ENCODE assay signal across 17 mouse cellular contexts in the genomic region with DNA sequence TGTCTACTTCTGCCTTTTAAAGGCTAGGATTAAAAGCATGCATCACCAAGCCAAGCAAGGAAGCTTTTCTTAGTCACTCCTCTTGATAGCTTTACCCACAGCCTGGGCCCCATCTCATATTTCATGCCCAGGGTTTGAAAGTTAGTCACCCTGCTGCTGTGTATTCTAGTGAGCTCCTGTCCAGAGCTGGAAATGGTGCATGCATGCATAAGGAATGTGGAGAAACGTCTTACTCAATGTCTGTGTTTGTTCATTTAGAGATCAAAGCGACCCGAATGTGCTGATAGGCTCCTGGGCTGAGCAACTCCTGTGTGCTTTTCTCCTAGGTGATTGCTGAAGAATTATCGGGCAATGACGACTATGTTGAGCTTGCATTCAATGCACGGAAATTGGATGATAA.
DNase-seq lines count a peak whose midpoint lies in the region; ATAC-seq and TF ChIP-seq lines count a peak whose summit lies in the region.
"Had no signal": no experiment of that assay in that cellular context is flagged by ENCODE, and none has a peak within 500 bp of the region (broad histone marks: within the 10 kb centered on the region; RNA-seq: fewer than 3 reads in every experiment).

No protein-coding gene starts in this region.

- no peak for TF ChIP-seq CTCF in lung, embryonic 14.5 days (IDR thresholded peaks at IDR 0.05; ENCODE audit: low read depth)
- no peak for TF ChIP-seq CTCF in intestine, postnatal 0 days (IDR thresholded peaks at IDR 0.05; ENCODE audit: low read depth)

- H3K27me3 ChIP-seq in forebrain, embryonic 11.5 days (ENCODE audit: control insufficient read depth, insufficient read depth, low read length) = no peaks in the 10 kb centered on the region
- no peaks in the 10 kb centered on the region for H3K27me3 ChIP-seq in forebrain, embryonic 14.5 days (replicated peaks; ENCODE audit: control insufficient read depth, insufficient read depth, low read length)
- H3K27me3 ChIP-seq in lung, embryonic 14.5 days (ENCODE audit: insufficient read depth, low read length) = no peaks in the 10 kb centered on the region
- no peaks in the 10 kb centered on the region for H3K27me3 ChIP-seq in intestine, postnatal 0 days (replicated peaks; ENCODE audit: control insufficient read depth, insufficient read depth, low read length)
- H3K27me3 ChIP-seq: embryonic facial prominence, embryonic 12.5 days; forebrain, embryonic 15.5 days had no signal

- 0 out of 2 replicates have a peak, but pooled peaks have one; percentile 27 for ATAC-seq in forebrain, embryonic 11.5 days (replicated peaks; ENCODE audit: low FRiP score)
- ATAC-seq in forebrain, embryonic 14.5 days = no peak
- peak; percentile 92 for ATAC-seq in lung, embryonic 14.5 days (ENCODE audit: insufficient read depth)
- ATAC-seq in intestine, postnatal 0 days = 0 out of 2 replicates have a peak, but pooled peaks have one; percentile 13
- ATAC-seq: forebrain, embryonic 15.5 days had no signal

- no peak overlapping the region for H3K27ac ChIP-seq in forebrain, embryonic 11.5 days (ENCODE audit: low read depth, low read length)
- no peak overlapping the region for H3K27ac ChIP-seq in forebrain, embryonic 14.5 days (ENCODE audit: low read depth, low read length)
- H3K27ac ChIP-seq in lung, embryonic 14.5 days (ENCODE audit: low read depth) = peak overlapping the region; percentile 43
- H3K27ac ChIP-seq in intestine, postnatal 0 days (ENCODE audit: low read depth, low read length) = no peak overlapping the region
- H3K27ac ChIP-seq: embryonic facial prominence, embryonic 12.5 days; forebrain, embryonic 15.5 days; limb, embryonic 13.5 days had no signal

- no peak overlapping the region for H3K9ac ChIP-seq in forebrain, embryonic 11.5 days (ENCODE audit: low read length)
- H3K9ac ChIP-seq in forebrain, embryonic 14.5 days (ENCODE audit: low read length) = no peak overlapping the region
- H3K9ac ChIP-seq in lung, embryonic 14.5 days = no peak overlapping the region
- no peak overlapping the region for H3K9ac ChIP-seq in intestine, postnatal 0 days (ENCODE audit: low read depth, low read length)
- H3K9ac ChIP-seq: embryonic facial prominence, embryonic 12.5 days; forebrain, embryonic 15.5 days; limb, embryonic 13.5 days had no signal

- H3K4me3 ChIP-seq in forebrain, embryonic 11.5 days (ENCODE audit: low read depth, low read length) = no peak overlapping the region
- no peak overlapping the region for H3K4me3 ChIP-seq in forebrain, embryonic 14.5 days (ENCODE audit: low read depth, low read length)
- H3K4me3 ChIP-seq in lung, embryonic 14.5 days (ENCODE audit: low read depth, low read length) = no peak overlapping the region
- no peak overlapping the region for H3K4me3 ChIP-seq in intestine, postnatal 0 days (ENCODE audit: low read depth, low read length)
- H3K4me3 ChIP-seq: embryonic facial prominence, embryonic 12.5 days; forebrain, embryonic 15.5 days; limb, embryonic 13.5 days; myocyte had no signal

- no peak overlapping the region for H3K4me2 ChIP-seq in forebrain, embryonic 11.5 days (ENCODE audit: low read depth, low read length, severe bottlenecking)
- H3K4me2 ChIP-seq in forebrain, embryonic 14.5 days (ENCODE audit: low read length) = no peak overlapping the region
- H3K4me2 ChIP-seq in lung, embryonic 14.5 days = no peak overlapping the region
- H3K4me2 ChIP-seq in intestine, postnatal 0 days (replicated peaks; ENCODE audit: low read depth) = no peak overlapping the region
- H3K4me2 ChIP-seq: embryonic facial prominence, embryonic 12.5 days; forebrain, embryonic 15.5 days; limb, embryonic 13.5 days had no signal

- H3K9me3 ChIP-seq in forebrain, embryonic 11.5 days (ENCODE audit: control insufficient read depth, low read length) = no peaks in the 10 kb centered on the region
- no peaks in the 10 kb centered on the region for H3K9me3 ChIP-seq in forebrain, embryonic 14.5 days (replicated peaks; ENCODE audit: control insufficient read depth, low read length)
- no peaks in the 10 kb centered on the region for H3K9me3 ChIP-seq in lung, embryonic 14.5 days (ENCODE audit: low read depth, low read length)
- no peaks in the 10 kb centered on the region for H3K9me3 ChIP-seq in intestine, postnatal 0 days (ENCODE audit: control insufficient read depth)
- H3K9me3 ChIP-seq: embryonic facial prominence, embryonic 12.5 days; forebrain, embryonic 15.5 days; limb, embryonic 13.5 days had no signal

- no peaks in the 10 kb centered on the region; the same call in 1 of the 2 replicates for H3K4me1 ChIP-seq in forebrain, embryonic 11.5 days (replicated peaks; ENCODE audit: control insufficient read depth, insufficient read depth, low read length)
- no peaks in the 10 kb centered on the region for H3K4me1 ChIP-seq in forebrain, embryonic 14.5 days (ENCODE audit: control insufficient read depth, insufficient read depth, low read length)
- no peaks in the 10 kb centered on the region for H3K4me1 ChIP-seq in lung, embryonic 14.5 days (ENCODE audit: insufficient read depth)
- H3K4me1 ChIP-seq in intestine, postnatal 0 days (replicated peaks; ENCODE audit: control insufficient read depth, insufficient read depth, low read length) = no peaks in the 10 kb centered on the region
- H3K4me1 ChIP-seq: embryonic facial prominence, embryonic 12.5 days; forebrain, embryonic 15.5 days; limb, embryonic 13.5 days had no signal

- no peaks in the 10 kb centered on the region for H3K36me3 ChIP-seq in forebrain, embryonic 11.5 days (ENCODE audit: control insufficient read depth, insufficient read depth, low read length)
- no peaks in the 10 kb centered on the region for H3K36me3 ChIP-seq in forebrain, embryonic 14.5 days (ENCODE audit: control insufficient read depth, insufficient read depth, low read length)
- H3K36me3 ChIP-seq in lung, embryonic 14.5 days (ENCODE audit: insufficient read depth) = no peaks in the 10 kb centered on the region
- no peaks in the 10 kb centered on the region for H3K36me3 ChIP-seq in intestine, postnatal 0 days (ENCODE audit: control insufficient read depth, insufficient read depth)
- H3K36me3 ChIP-seq: embryonic facial prominence, embryonic 12.5 days; forebrain, embryonic 15.5 days; limb, embryonic 13.5 days had no signal

- WGBS in forebrain, embryonic 11.5 days = 27% methylated on average over 6 of the region's 6 CpGs
- 15% methylated on average over 6 of the region's 6 CpGs for WGBS in forebrain, embryonic 14.5 days
- 24% methylated on average over 6 of the region's 6 CpGs for WGBS in lung, embryonic 14.5 days
- WGBS in intestine, postnatal 0 days = 25% methylated on average over 6 of the region's 6 CpGs

- no peak for DNase-seq in forebrain, embryonic 11.5 days (ENCODE audit: low spot score)
- no peak for DNase-seq in forebrain, embryonic 14.5 days (ENCODE audit: low spot score)
- DNase-seq in lung, embryonic 14.5 days = peak; percentile 49
- no peak for DNase-seq in lung, postnatal 14 days
- DNase-seq in embryo, embryonic 11 days = peak; percentile 18
- no peak for DNase-seq in layer of hippocampus, adult 11-12 months (ENCODE audit: low spot score)
- no peak for DNase-seq in adrenal gland, postnatal 10 days
- DNase-seq: cerebellum, adult 8-10 months; heart, postnatal 4 days; kidney, adult 18-20 months; right cerebral cortex, postnatal 25 days; thymus, postnatal 14 days had no signal

Comparison
In these comparisons a context has a peak if more than half of its experiments do, and no peak if none do; other contexts are left out.
1. DNase-seq: peak in lung, embryonic 14.5 days (single experiment) and embryo, embryonic 11 days (single experiment); none in forebrain, embryonic 11.5 days (single experiment), forebrain, embryonic 14.5 days (single experiment), lung, postnatal 14 days (single experiment), layer of hippocampus, adult 11-12 months (single experiment) and adrenal gland, postnatal 10 days (single experiment).